Mouse (Mus musculus) mouse embryonic stem cell (cell line): ENCODE results near the gene Rpusd2.
"Not testable (repeated sequence)": the region's sequence is repeated elsewhere in the genome, so short reads cannot be mapped to it uniquely, and the experiment has no call there.

Source experiments
- in situ Hi-C, 2 experiments: fragments of 300-500 bp; cut with MboI; formaldehyde crosslinking; loops; 1 replicate in 1 of 2; 3 replicates in 1 of 2; pipeline ENCODE4 v1.14.3; 2019 to 2020; ENCODE audit warnings: low sequenced_read_pairs in 2 of 2, low pct_unique_long_range_greater_than_20kb in 1 of 2, mixed read lengths in 1 of 2; ENCODE audit not compliant: unreplicated experiment in 1 of 2

The Rpusd2 gene

DNA sequence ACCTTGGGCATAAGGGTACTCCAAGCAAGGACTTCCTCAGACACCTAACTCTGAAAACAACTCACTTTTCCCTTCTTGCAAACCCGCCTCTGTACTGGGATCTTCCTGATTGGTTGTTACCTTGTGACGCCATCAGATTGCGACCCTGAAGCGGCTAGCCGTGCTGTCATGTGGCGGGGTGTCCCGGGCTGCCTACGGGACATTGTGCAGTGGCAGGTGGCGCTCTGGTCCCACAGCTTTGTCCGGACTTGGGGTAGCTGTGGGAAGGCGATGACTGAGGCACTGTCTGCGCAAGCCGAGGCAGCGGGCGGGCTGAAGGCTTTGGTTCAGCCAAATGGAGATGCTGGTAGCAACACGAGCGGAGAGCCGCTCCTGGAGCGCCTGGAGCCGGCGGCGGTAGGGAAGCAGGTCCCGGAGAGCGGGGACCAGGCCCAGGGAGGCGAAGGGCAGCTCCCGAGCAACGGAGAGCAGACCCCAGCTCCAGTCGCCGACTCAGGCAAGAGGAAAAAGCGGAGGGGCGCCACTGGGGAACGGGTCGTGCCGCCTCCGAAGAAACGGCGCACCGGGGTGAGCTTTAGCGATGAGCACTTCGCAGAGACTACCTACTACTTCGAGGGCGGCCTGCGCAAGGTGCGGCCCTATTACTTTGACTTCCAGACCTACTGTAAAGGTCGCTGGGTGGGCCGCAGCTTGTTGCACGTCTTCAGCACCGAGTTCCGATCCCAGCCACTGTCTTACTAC is at the start of gene Rpusd2:
Rpusd2 (plus strand) TSS at position 135 of the 741 bp plus-strand sequence.
- in situ Hi-C loops = no loop called here

DNA sequence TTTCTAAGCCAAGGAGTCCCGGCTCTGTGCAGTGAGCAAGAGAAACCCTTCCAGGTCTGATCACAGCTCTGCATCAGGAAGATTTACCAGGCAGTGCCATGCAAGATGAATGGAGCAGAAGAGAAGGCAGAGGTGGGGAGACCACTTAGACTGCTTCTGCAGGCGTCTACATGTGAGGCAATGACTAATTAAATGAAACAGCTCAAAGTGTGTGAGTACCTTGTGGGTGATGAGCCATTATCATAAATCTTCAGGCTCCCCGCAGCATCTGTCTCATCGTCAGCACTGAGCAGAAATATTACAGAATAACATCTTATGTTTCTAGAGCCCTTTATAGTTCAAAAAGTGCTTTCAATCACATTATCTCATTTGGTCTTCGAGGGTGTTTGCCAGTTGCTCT is 39.1 kb upstream of the Rpusd2 start:
- in situ Hi-C loops = no loop called here

DNA sequence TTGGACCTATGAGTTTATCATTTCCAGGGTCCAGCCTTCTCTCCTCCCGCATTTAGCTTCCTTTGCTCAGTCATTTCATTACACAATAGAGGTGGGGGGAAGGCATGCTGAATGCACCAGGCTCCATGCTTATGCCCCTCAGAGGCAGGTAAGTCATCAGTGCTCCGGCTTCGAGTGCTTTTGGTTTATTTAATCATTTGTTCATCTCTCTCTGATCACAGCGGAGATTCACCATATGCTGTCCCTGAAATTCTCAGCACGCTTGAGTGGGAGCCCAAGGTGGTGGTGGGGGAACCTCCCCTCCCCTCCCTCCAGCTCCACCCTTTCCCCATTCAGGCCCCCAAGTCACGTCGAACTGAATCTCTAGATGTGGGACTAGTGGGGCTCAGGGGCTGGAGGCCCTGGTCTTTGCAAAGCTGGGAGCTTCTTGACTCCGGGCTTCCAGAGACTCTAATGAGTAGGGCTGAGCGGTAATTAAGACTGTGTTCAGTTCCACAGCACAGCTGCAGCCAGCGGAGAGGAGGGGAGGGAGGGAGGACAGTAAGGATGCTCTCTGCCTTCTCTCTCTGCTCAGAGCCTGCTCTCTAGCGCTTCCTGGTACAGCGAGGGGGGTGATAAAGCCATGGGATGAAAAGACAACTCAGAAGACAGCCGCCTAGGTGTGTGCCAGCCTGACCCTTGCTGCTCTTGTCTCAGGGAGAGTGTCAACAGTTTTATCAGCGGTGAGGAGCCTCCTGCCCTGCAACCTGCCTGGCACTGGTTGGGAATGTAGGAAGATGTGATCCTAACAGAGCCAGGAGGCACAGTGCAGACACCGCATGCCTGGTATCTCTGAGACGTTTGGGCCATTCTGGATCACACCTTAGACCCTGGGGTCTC is 38.4 kb upstream of the Rpusd2 start:
- in situ Hi-C loops = no loop called here

DNA sequence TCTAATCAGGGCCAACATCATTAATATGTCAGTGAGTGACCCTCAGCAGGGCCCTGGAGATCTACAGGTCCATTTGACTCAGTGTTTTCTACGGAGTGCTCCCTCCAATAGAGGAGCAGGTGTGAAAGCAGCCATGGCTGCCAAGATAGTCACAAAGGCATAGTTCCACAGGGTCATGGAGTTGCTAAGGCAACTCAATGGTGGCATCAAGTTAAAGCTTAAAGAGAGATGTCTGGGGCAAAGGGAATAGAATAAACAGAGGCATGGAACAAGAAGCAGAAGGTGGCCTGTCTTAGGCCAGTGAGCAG is 37.8 kb upstream of the Rpusd2 start:
- in situ Hi-C loops = no loop called here

DNA sequence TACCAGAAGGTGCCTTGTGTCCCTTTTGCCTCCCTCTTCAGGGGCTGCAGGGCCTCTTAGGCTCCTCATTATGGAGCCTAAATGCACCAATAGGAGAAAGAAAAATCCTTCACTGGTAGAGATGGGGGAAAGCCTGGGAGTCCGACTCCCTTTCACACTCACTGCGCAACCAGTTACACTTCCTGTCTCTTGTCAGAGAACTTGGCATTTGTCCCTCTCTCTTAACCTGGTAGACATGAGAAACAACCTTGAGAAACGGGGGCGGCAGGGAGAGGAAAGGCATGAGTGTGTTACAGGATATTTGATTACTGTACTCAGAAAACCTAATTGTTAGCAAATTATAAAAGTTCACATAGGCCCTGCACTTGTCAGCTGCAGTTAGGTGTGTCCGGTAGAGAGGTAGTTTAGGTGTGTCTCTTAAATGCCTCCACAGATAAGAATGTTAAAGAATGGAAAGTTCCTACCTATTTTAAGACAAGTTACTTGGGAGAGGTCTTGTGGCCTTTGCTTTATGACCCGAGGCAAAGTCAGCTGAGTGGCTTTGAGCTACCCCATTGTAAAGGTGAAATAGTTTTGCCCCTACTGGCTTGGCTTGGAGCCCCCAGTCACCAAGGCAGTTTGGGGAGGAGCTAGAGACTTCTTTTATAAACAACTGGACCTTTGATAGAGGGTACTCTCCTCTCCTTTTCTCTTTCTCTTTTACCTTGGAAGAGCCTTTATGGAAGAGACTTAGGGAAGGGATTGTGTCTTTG is 36.3 kb upstream of the Rpusd2 start:
- in situ Hi-C loops = no loop called here

DNA sequence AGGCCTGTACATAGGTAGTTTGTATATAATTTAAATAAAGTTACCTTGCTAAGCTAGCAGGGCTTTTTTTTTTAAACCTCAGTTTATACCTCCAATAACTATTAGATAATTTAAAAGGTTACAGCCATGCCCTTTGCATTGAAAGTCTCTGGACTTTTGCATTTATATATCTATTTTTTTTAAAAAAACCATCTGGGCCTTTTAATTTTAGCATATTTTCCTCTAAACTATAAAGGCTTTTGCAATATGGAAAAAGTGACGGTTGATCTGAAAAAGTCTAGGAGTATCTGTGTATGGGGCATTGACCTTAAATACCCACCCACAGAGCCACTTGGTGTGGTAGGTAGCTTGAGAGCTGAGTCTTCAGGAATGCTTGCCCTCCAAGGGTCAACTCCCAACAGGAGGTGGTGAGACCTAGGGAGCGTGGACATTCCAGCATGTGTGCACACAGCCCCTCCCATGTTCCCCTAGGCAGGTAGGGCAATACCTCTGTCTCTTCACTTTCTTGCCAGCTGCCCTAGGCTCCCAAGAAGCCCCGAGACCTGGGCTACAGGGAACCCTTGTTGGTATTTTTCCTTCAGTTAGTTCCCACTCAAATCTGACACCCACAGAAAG is 35.5 kb upstream of the Rpusd2 start:
- in situ Hi-C loops = no loop called here

DNA sequence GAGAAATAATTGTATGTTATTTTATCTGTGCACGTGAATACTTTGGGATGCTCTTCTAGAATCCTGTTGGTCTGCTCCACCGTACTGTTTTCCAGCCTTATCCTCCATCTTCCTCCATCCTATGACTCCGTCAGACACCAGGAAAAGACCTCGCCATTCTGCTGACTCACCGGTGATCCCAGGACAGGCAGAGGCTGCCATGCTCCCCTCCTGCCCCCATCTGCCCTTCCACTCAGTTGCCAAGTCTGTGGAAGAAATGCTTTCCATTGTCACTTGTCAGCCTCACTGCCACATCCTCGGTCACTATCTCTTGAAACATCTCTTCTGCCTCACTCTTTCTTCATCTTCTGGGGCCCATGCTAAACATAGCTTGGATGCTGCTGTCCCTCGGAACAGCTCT is 27.7 kb upstream of the Rpusd2 start:
- in situ Hi-C loops = no loop called here

DNA sequence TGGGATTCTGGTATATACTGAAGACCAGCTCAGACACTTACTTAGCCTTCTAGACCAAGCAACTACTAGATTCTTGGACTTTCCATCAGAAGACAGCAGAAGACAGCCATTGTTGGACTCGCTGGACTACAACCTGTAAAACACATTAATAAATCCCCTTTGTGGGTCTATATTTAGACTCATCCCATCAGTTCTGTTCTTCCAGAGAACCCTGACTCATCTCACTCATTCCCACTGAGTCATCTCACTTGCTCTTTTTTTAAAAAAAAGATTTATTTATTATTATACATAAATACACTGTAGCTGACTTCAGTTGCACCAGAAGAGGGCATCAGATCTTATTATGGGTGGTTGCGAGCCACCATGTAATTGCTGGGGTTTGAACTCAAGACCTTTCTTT is 25.2 kb upstream of the Rpusd2 start:
- in situ Hi-C loops = no loop called here

DNA sequence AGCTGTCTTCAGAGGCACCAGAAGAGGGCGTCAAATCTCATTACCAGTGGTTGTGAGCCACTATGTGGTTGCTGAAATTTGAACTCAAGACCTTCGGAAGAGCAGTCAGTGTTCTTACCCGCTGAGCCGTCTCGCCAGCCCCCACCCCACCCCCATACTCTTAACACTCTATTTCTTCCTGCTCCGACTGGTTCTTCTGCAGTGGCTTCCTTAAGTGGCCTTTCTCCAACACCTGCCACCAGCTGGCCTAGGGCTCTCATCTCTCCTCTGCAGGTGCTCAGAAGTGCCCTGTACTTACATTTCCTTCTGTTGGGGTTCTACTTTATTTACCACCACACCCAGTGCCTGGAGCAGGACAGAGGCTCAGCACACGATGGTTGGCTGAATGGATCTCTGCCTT is 19.6 kb upstream of the Rpusd2 start:
- in situ Hi-C loops = no loop called here

DNA sequence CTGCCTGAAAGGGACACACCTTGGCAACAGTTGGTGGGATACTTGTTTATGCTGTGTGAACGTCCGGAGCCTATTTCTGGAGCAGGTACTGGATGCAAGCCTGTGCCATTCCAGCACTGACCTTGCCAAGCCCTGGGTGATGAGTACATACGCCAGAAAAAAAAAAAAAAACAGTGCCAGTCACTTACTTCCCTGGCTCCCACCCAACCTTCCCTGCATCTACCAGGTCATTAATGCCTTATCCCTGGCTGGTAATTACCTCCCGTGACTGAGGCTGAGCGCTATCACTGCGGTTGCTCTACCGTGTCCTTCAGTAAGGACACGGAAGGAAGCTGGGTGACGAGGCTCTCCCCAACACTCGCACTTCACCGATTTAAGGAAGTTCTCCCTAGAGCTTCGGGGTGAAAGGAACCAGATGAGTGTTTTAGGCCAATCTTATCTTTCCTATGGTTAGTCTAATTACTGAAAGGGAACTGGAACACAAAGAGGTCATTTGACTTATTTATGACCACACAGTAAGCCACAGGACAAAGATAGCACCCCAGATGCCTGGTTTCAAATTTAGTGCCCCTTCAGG is 18.9 kb upstream of the Rpusd2 start:
- in situ Hi-C loops = no loop called here

DNA sequence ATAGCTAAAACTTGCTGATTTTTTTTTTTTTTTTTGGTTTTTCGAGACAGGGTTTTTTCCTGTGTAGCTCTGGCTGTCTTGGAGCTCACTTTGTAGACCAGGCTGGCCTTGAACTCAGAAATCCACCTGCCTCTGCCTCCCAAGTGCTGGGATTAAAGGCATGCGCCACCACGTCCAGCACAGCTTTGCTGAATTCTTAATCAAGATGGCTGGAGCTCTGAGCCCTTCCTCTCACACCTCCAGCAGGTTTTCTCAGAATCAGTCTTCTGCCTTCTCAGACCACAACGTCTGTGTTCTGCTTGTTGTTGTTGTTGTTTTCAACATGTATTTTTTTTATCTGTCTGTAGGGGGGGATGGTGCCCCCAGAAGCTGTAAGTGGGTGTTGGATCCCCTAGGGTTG is 18.3 kb upstream of the Rpusd2 start:
- in situ Hi-C loops = not testable (repeated sequence)

DNA sequence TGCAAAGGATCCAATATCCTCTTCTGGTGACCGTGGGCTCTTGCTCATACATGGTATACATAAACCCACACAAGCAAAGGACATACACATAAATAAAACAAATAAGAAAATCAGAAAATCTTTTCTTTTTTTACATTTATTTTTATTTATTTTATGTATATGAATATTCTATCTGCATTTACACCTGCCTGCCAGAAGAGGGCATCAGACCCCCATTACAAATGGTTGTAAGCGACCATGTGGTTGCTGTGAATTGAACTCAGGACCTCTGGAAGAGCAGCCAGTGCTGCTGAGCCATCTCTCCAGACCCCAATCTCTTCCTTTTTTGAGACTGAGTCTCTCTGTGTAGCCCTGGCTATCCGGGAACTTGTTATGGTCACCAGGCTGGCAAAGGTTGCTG is 16.9 kb upstream of the Rpusd2 start:
- in situ Hi-C loops = no loop called here

DNA sequence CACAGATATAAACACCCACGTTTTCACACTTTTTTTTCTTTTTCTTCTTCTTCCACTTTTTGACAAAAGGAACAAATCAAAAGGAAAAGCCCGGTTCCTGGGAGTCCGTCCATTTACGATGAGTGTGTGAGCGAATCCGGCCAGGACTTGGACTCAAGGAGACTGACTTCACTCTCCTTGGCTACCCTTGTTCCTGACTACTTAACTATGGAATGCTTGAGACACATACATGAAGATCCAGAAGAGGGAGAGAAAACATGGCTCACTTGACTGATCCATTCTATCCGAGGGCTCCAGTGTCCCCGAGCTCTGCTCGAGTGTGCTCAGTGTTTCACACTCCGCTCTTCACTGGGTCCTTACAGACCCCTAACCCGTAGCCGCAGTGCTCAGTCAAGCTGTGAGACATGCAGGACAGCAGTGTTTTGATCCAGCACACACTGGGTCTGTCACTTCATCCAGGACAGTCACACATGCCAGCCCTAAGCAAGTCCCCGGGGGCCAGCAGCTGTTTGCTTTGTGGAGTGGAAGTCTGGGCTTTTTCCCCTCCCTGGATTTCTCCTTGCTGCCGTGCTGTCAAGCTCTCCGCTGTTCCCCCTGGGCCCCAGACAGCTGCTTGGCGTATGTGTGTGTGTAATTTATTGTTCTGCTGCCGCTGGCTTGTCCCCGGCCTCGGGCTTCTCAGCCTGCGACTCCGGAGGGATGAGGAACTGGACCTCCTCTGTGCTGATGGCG is 16.0 kb upstream of the Rpusd2 start:
- in situ Hi-C loops = no loop called here

DNA sequence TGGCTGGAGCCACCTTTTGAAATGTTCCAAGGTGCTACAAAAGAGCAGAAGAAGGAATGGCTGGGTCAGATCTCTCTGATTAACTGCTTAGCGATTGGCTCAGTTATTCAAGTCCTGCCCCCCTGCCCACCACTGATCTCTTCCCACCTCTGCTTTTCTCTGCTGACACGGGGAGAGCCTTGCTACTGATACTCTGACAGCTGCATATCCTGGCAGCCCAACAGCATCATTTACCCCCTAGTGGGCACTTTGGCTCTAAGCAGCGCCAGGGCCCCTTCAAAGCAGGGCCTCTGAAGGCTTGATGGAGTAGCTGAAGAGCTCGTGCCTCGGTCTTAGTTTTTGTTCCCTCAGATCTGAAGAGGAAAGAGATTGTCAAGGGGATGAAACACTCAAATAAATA is 15.5 kb upstream of the Rpusd2 start:
- in situ Hi-C loops = no loop called here

DNA sequence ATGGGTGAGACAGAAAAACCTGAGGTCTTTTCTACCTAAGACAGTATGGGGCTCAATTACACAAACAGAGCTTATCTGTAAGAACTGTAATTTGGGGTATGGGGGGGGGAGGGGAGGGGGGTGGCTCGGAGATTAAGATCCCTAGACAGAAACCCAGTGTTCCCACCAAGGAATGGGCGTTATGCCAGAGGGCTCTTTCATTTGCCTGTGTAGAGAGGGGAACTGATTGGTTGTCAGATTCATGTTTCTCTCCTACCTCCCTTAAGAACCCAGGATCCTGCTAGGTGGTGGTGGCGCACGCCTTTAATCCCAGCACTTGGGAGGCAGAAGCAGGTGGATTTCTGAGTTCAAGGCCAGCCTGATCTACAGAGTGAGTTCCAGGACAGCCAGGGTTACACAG is 15.1 kb upstream of the Rpusd2 start:
- in situ Hi-C loops = no loop called here

DNA sequence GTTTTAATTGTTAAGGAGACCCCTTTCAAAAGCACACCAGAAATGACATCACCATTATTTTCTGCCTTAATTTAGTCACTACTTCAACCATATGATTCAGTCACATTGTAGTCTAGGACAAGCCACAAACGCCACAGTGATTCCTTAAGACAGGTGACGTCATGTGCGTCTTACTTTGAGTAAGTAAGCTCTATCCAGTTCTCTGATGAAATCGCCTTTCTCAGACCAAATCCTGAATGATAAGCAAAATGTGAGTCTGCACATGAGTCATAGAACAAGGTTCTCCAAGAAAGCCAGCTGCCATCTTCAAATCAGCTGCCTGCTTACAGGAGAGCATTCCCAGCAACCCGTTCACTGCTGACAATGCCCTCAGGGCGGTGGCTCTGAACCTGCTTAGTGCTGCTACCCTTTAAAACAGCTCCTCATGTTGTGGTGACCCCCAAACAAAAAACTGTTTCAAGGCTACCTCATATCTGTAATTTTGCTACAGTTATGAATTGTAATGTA is 11.4 kb upstream of the Rpusd2 start:
- in situ Hi-C loops = no loop called here

DNA sequence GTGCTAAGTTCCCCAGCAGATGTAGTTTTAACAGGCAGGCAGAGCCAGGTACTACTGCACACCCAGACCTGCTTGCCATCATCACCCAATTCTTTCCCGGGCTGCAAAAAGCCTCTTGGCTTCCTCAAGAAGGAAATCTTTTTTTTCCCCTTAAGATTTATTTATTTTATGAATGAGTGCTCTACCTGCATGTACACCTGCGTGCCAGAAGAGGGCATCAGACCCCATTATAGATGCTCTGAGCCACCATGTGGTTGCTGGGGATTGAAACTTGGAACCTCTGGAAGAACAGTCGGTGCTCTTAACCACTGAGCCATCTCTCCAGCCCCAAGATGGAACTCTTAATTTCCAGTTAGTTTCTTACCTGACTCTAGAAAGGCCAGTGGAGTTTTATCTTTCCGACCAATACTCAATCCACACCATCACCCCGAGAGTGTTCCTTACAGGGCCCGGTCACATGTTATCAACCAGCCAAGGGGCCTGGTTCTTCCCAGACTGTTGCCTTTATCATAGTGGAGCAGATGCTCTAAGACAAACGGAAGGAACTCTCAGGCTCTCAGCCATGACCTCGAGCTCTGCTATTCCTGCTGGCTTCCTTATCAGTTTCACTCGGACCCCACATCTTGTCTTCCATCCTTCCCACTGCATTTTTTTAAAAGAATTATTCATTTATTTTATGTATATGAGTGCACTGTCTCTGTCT is 9.9 kb upstream of the Rpusd2 start:
- in situ Hi-C loops = no loop called here
